Mouse (Mus musculus) CD4-positive helper T cell, adult 2 months (primary cell): Measurements from ENCODE around the gene Supt5.
"Not testable (repeated sequence)": the region's sequence is repeated elsewhere in the genome, so short reads cannot be mapped to it uniquely, and the experiment has no call there.

Experiments
- DNase-seq: peaks from one replicate; pipeline ENCODE4 v3.0.0-alpha.2; 2012; ENCODE audit warnings: low read depth, missing footprints, low spot score

Gene Supt5

GRCm38 (mm10) chr7:28338108-28338998 is at the start of gene Supt5:
Supt5 (minus strand) TSS chr7:28338746.
- peak; percentile 99 for DNase-seq

DNA sequence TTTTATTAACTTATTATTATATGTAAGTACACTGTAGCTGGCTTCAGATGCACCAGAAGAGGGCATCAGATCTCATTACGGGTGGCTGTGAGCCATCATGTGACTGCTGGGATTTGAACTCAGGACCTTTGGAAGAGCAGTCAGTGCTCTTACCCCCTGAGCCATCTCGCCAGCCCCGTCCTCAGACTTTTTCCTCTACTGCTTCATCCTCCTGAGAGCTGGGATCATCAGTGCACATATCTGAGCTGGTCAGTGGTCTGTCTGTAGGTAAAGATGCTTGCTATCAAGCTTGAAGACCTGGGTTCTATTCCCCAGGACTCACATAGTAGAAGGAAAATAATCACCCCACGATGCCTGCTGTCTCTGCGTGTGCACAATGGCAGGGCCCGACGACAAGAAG is 48.8 kb upstream of the Supt5 start:
- not testable (repeated sequence) for DNase-seq

- DNase-seq = not testable (repeated sequence)
Measured at GRCm38 (mm10) chr7:28386877-28387276, 48.3 kb upstream of the Supt5 start.

DNA sequence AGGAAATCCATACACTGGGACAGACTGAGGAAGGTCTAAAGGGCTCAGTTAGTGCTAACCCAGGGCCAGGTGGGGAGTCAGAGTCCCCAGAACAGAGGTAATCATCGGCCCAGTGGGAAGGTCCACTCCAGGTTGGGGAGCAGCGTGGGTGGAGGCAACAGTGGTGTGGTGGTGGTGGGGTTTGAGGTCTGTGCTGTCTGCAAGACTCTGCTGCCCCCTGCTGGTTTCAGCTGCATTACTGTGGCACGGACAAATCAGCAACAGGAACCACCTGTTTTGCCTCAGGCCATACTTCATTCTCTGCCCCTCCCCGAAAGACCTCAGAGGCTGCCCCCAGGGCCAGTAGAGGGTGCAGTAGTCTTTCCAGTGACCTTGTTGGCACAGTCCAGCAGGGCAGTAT is 47.9 kb upstream of the Supt5 start:
- peak; percentile 88 for DNase-seq

GRCm38 (mm10) chr7:28386007-28386406 is 47.5 kb upstream of the Supt5 start:
- DNase-seq = peak; percentile 24

DNA sequence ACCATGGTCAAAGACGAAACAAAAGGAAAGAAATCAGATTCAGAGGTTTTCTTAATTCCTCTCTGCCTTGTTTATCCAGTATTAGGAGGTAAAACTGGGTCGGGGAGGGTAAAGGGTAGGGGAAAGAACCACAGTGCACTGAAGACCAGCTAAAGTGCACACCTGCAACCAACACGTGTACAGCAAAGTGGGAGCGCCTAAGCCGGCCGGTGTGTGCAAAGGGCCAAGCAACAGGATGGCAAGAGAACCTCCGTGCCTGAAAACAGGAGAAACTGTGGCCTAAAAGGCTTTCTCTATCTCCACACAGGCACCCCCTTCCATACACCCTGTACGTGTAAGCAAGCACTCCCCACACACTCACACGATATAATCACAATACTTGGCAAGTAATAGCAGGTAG is 46.6 kb upstream of the Supt5 start:
- DNase-seq = no peak

DNA sequence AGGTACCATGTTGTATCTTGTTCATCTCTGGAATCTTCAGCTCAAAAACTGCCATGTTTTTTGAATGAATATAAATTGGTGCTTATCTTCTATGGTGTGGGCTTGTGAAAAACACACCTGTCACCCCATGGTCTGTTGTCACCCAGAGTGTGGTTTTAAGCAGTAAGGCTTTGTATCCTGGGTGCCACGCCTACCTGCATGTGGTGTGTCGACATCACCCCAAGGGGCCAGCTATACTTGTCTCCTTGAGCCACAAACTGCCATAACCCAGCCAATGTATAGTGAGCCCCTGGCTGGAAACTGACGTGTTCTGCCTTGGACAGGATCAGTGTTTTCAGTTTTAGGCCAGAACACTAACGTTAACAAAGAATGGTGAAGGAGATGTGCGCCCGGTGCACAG is 45.6 kb upstream of the Supt5 start:
- peak; percentile 75 for DNase-seq

DNA sequence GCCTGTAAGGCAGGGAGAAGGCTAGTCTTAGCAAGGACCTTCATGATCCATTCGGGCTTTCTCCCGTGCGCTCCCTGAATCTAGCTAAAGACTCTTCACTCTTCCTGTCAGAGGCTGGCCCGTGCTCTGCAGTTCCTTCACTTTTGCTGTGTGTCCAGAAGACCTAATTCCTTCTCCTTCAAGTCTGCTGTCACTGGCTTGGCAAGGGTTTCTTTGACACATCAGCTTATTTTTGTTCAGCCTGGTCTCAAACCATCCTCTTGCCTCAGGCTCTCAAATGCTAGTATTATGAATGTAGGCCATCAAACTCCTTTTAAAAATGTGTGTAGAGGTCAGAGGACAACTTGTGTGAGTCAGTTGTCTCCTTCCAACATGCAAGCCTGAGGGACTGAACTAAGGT is 45.1 kb upstream of the Supt5 start:
- DNase-seq = peak; percentile 41

DNA sequence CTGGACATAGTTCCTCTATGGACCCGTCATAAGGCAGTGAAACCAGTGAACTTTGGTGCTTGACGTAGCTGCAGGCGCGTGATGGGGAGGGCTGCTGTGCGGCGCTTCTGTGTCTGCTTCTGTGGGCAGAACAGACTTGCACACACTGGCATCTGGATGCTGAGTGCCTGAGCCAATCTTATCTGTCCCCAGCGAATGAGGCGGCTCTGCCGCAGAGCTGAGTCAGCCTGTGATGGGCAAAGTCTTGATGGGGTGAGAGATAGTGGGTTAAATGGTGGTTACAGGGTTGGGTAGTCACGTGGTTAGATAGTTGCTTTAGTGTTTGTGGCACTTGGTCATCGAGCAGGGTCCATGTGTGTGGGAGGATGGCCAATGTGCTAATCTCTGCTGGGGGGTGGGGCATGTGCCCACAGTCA is 44.4 kb upstream of the Supt5 start:
- DNase-seq = peak; percentile 95

- peak; percentile 90 for DNase-seq
Measured at GRCm38 (mm10) chr7:28382347-28382951, 43.9 kb upstream of the Supt5 start.

- DNase-seq = peak; percentile 97
Measured at GRCm38 (mm10) chr7:28381938-28382337, 43.4 kb upstream of the Supt5 start.

DNA sequence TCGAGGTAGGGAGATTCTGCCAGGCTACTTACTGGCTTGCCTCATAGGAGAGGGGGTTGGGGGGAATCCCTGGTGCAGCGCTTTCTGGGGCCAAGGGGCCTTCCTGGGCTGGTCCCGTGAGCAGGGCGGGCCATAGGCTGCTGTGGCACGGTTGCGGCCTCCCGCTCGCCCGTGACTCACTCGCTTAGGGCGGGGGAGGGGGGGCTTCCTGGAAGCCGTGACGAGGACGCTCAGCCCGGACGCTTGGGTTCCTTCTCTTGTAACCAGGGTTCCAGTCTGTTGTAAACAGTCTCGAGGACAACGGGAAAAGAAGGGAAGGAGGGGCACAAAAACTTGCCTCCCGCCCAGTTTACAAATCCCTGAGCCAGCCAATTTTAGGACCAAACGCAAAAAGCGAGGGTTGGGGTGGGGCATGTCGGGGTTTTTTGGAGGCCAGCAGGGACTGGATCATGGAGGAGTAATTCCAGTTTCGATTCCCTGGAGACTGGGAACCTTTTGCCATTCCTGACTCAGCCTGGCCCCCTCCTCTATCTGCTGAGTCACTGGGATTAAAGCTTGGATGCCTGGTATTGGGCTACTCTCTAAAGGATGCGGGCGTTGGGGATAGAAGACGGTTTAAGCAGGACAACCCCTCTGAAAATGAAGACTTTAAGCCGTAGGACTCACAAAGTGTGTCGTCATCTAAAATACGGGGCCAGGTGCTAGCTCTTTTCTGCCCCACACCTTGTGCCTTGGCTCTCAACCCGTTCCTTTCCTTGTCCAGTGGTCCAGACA is 42.7 kb upstream of the Supt5 start:
- DNase-seq = peak; percentile 98

DNA sequence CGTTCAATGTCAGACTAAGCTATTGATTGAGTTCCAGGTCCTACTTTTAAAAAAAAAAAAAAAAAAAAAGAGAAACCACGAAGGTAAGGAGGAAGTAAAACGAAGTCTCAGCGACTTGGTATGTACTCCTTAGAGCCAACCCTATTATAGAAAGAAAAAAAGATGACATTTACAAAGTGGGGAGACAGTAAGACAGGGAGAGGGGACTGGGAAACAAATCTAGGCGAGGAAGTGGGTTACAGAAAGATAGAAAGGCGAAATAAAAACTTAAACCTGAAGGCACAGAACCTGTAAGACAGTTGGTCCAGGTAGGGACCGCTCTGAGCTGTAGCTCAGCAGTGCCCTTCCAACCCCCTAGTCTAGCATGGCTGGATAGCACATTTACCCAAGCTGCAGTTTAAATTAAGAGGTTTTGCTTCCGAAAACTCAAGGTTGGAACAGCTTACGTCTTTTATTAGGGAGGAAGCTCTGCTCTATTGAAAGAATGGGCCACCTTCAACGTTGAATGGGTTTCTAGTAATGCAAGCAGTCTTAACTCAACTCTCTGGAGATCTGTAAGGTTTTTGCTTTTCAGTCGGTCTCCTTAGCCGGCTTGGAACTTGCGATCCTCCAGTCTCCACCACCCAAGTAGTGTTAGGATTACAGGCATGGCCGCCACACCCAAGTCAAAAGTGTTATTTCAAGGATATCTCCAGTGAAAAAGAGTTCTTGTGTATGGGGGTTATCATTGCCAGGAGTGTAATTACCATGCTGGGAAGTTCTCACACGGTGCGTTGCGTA is 41.9 kb upstream of the Supt5 start, which contains the start of gene Zfp36:
Gene Zfp36, minus strand, starts transcription at position 17 of the 780 bp plus-strand sequence.
- DNase-seq = peak; percentile 53

DNA sequence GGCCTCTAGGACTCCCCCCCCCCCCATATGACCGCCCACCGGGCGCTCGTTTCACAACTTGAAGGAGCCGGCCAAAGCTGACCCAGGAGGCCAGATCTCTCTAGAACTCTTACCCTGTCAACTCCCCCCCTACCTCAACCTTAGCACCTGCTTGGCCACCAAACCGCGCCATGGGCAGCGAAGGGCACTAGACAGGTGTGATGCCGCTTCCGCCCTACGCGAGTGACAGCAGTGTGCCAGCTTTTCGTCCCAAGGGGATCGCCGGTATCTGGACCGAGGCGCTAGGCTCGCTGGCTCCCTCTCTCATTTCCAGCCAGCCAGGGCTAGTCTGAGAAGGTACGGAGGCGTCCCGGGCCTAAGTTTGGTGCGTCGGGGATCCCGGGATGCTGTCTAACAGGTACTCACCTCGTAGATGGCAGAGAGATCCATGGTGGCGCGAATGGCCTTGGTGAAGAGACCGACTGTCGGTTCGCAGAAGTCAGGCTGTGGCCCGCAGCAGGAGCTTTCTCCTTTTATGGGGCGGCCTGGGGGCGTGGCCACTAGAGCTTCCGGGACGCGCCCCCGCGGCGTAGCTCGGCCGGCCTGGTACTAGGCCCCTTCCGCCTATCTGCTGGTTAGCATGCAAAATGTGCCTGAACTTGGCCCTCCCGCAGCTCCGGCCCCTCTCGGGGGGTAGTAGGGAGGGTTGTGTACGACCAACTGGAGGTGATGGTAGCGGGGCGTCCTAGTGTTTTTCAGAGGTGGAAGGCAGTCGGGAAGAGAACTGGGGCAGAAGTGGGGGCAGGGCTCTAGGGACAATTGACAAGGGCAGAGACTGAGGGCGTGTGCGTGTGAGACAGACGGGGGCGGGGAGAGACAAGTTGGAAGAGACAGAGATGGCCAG is 40.5 kb upstream of the Supt5 start:
- DNase-seq = peak; percentile 97

DNA sequence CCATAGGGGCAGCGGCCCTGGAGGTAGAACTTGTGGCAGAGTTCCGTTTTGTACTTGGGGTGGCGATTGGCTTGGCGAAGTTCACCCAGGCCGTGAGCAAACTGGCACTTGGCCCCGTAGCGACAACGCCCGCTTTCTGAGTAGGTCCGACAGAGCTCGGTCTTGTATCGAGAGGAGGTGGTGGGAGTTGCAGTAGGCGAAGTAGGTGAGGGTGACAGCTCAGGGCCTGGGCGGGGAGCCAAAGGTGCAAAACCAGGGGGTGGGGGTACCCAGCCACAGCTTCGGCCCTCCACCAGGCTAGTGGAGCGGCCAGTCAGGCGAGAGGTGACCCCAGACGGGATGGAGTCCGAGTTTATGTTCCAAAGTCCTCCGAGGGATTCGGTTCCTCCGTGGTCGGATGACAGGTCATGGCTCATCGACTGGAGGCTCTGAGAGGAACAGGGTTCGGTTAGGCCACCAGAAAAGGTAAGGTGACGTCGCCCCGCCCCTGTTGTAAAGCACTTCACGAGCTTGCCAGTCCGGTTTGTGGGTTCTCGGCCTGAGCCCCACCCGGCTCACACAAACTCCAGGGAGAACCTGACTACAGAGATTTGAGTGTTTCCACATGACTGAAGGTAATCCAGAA is 39.6 kb upstream of the Supt5 start:
- peak; percentile 79 for DNase-seq

DNA sequence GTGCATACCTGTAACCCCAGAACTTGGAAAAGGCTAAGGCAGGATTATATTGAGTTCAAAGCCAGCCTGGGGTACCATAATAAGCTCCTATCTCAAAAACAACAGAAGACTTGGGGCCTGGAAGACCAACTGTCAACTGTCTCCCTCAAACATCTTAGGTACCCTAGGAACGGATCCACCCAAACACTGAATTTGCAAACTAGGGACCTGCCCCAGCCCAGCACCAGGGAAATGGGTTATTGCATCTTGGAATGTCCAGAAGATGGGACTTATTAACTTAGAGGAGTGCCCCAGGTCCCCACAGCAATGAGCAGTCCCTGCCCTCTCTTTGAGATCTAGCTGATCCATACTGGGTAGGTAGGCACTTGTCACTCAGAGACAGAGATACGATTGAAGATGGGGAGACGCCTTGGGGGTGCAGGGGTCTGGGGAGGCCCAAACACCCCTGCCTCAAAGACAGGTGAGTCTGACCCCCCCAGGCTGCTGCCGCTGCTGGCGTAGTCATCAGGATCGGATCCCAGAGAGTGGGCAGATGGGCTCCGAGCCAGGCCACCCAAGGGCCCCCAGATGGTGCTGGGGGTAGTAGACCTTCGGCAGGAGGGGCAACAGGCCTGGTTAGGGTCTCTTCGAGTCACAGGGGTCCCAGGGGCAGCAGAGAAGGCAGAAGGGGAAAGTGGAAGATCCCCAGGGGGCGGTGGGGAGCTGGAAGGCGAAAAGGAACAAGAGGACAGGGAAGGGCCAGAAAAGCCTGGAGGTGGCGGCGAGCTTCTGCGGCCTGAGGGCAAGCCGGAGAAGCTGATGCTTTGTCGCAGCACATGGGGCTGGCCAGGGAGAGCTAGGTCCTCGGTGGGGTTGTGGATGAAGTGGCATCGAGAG is 38.9 kb upstream of the Supt5 start:
- peak; percentile 60 for DNase-seq

GRCm38 (mm10) chr7:28376011-28376771 is 37.6 kb upstream of the Supt5 start:
- DNase-seq = peak; percentile 90
